Mouse (Mus musculus): ENCODE results near the gene Terb2. TPM values are rescaled to one million over a fixed set of nuclear protein-coding genes. Genes with fewer than 3 reads are reported as not detected.

Gene Terb2
- polyA plus RNA-seq, 1 experiment from 2014 or later, result not detected

DNA sequence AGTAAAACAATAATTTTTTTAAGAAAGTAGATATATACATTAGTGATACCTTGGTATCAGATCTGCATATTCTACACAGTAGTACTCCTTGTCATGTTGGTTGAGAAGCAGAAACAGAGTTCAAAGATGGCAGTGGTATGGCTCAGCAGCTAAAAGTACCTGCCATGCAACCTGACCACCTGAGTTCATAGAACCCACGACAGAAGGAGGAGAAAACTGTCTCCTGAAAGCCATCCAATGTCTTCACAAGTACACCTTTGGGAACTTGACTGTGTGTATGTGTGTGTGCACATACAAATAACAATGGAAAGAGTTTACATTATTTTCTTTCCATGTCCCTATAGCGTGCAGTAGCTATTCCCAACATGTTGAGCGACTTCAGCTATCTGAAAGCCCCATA, 36.4 kb upstream of the Terb2 start:
- Histone ChIP-seq H3K27me3 (no peaks in the 10 kb centered on the region), H3K4me3 (replicated peaks) (0 out of 2 replicates have a peak overlapping the region, but pooled peaks have one; percentile 72), H3K9ac (no peak overlapping the region), H3K4me1 (replicated peaks) (peaks cover 61% of the 10 kb centered on the region), H3K9me3 (replicated peaks) (no peaks in the 10 kb centered on the region), H3K4me2 (peak overlapping the region; percentile 94), H3K27ac (replicated peaks) (no peak overlapping the region), H3K36me3 (replicated peaks) (peaks cover 23% of the 10 kb centered on the region)
- whole genome bisulfite sequencing (ENCODE audit: insufficient replicate concordance), result 70% methylated on average over 3 of the region's 3 CpGs
- ATAC-seq (ENCODE audit: insufficient read depth), result no peak

- Histone ChIP-seq H3K4me1 (replicated peaks) (peaks cover 68% of the 10 kb centered on the region), H3K9me3 (replicated peaks) (no peaks in the 10 kb centered on the region), H3K27ac (replicated peaks) (no peak overlapping the region), H3K27me3 (no peaks in the 10 kb centered on the region), H3K4me3 (replicated peaks) (no peak overlapping the region), H3K4me2 (no peak overlapping the region), H3K36me3 (replicated peaks) (peaks cover 23% of the 10 kb centered on the region), H3K9ac (no peak overlapping the region)
- no peak for ATAC-seq (ENCODE audit: insufficient read depth)
- 61% methylated on average over 1 of the region's 1 CpGs for WGBS (ENCODE audit: insufficient replicate concordance)
Measured at GRCm38 (mm10) chr2:122151221-122151620, 34.9 kb upstream of the Terb2 start.

DNA sequence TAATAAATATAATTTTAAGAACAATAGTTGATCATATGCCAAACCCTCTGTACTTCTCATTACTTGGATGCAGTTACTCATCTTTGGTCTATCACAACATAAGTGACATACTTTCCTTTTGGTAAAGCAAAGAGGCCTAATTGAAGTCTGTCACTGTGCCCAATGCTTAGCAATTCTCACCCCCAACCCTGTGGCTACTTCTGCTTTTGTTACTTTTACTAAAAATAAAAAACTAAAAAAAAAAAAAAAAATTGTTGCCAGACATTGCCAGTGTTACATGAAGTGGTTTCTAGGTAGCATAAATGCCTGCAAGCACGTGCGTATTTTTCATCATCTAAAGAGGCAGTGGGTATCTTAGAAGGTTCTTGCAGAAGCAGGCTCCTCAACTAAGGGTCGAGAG, 33.2 kb upstream of the Terb2 start:
- H3K36me3 ChIP-seq (replicated peaks), result peaks cover 23% of the 10 kb centered on the region
- H3K9me3 ChIP-seq (replicated peaks), result no peaks in the 10 kb centered on the region
- no peak for ATAC-seq (ENCODE audit: insufficient read depth)
- peaks cover 62% of the 10 kb centered on the region for H3K4me1 ChIP-seq (replicated peaks)
- H3K9ac ChIP-seq, result no peak overlapping the region
- 63% methylated on average over 3 of the region's 3 CpGs for WGBS (ENCODE audit: insufficient replicate concordance)
- no peak overlapping the region for H3K4me2 ChIP-seq
- no peaks in the 10 kb centered on the region for H3K27me3 ChIP-seq
- H3K4me3 ChIP-seq (replicated peaks), result no peak overlapping the region
- peak overlapping the region; percentile 39; the same call in 1 of the 2 replicates for H3K27ac ChIP-seq (replicated peaks)

GRCm38 (mm10) chr2:122153681-122154365, 32.2 kb upstream of the Terb2 start:
- Histone ChIP-seq H3K27ac (replicated peaks) (0 out of 2 replicates have a peak overlapping the region, but pooled peaks have one; percentile 22), H3K9ac (no peak overlapping the region), H3K4me1 (replicated peaks) (peaks cover 52% of the 10 kb centered on the region), H3K36me3 (replicated peaks) (peaks cover 23% of the 10 kb centered on the region), H3K4me3 (replicated peaks) (no peak overlapping the region), H3K9me3 (replicated peaks) (no peaks in the 10 kb centered on the region), H3K27me3 (no peaks in the 10 kb centered on the region), H3K4me2 (no peak overlapping the region)
- ATAC-seq (ENCODE audit: insufficient read depth), result no peak
- 37% methylated on average over 7 of the region's 7 CpGs for WGBS (ENCODE audit: insufficient replicate concordance)

- Histone ChIP-seq H3K36me3 (replicated peaks) (peaks cover 23% of the 10 kb centered on the region), H3K9me3 (replicated peaks) (no peaks in the 10 kb centered on the region), H3K27me3 (no peaks in the 10 kb centered on the region), H3K27ac (replicated peaks) (no peak overlapping the region), H3K4me1 (replicated peaks) (peaks cover 49% of the 10 kb centered on the region), H3K4me2 (no peak overlapping the region), H3K9ac (no peak overlapping the region), H3K4me3 (replicated peaks) (no peak overlapping the region)
- ATAC-seq (ENCODE audit: insufficient read depth), result no peak
- WGBS (ENCODE audit: insufficient replicate concordance), result 77% methylated on average over 2 of the region's 2 CpGs
Measured at GRCm38 (mm10) chr2:122154479-122154878, 31.6 kb upstream of the Terb2 start.

- WGBS (ENCODE audit: insufficient replicate concordance), result 60% methylated on average over 2 of the region's 2 CpGs
- H3K9ac ChIP-seq, result no peak overlapping the region
- ATAC-seq (ENCODE audit: insufficient read depth), result no peak
- H3K27ac ChIP-seq (replicated peaks), result peak overlapping the region; percentile 20; the same call in 1 of the 2 replicates
- H3K4me3 ChIP-seq (replicated peaks), result no peak overlapping the region
- H3K4me1 ChIP-seq (replicated peaks), result peaks cover 46% of the 10 kb centered on the region
- no peak overlapping the region for H3K4me2 ChIP-seq
- no peaks in the 10 kb centered on the region for H3K9me3 ChIP-seq (replicated peaks)
- no peaks in the 10 kb centered on the region for H3K27me3 ChIP-seq
- peaks cover 23% of the 10 kb centered on the region for H3K36me3 ChIP-seq (replicated peaks)
Measured at GRCm38 (mm10) chr2:122155292-122155691, 30.8 kb upstream of the Terb2 start.

GRCm38 (mm10) chr2:122156051-122156700, 29.9 kb upstream of the Terb2 start:
- H3K27ac ChIP-seq (replicated peaks), result peak overlapping the region; percentile 61
- 43% methylated on average over 4 of the region's 4 CpGs for WGBS (ENCODE audit: insufficient replicate concordance)
- H3K36me3 ChIP-seq (replicated peaks), result peaks cover 17% of the 10 kb centered on the region
- H3K27me3 ChIP-seq, result no peaks in the 10 kb centered on the region
- H3K4me3 ChIP-seq (replicated peaks), result no peak overlapping the region
- H3K9ac ChIP-seq, result no peak overlapping the region
- H3K4me2 ChIP-seq, result peak overlapping the region; percentile 6
- ATAC-seq (ENCODE audit: insufficient read depth), result peak; percentile 62
- H3K9me3 ChIP-seq (replicated peaks), result no peaks in the 10 kb centered on the region
- H3K4me1 ChIP-seq (replicated peaks), result peaks cover 37% of the 10 kb centered on the region

- H3K27ac ChIP-seq (replicated peaks), result no peak overlapping the region
Measured at GRCm38 (mm10) chr2:122157561-122157960, 28.5 kb upstream of the Terb2 start.

GRCm38 (mm10) chr2:122158362-122158802, 27.7 kb upstream of the Terb2 start:
- no peak overlapping the region for H3K4me3 ChIP-seq (replicated peaks)
- H3K9ac ChIP-seq, result no peak overlapping the region
- H3K27ac ChIP-seq (replicated peaks), result no peak overlapping the region; the same call in 1 of the 2 replicates
- H3K4me1 ChIP-seq (replicated peaks), result peaks cover 27% of the 10 kb centered on the region
- 51% methylated on average over 6 of the region's 6 CpGs for WGBS (ENCODE audit: insufficient replicate concordance)
- no peak for ATAC-seq (ENCODE audit: insufficient read depth)
- H3K4me2 ChIP-seq, result no peak overlapping the region
- H3K36me3 ChIP-seq (replicated peaks), result peaks cover 7% of the 10 kb centered on the region
- no peaks in the 10 kb centered on the region for H3K27me3 ChIP-seq
- H3K9me3 ChIP-seq (replicated peaks), result no peaks in the 10 kb centered on the region

More at GRCm38 (mm10) chr2:122157561-122157960, 28.5 kb upstream of the Terb2 start:
- no peak overlapping the region for H3K9ac ChIP-seq
- H3K27me3 ChIP-seq, result no peaks in the 10 kb centered on the region
- no peak for ATAC-seq (ENCODE audit: insufficient read depth)
- no peak overlapping the region for H3K4me2 ChIP-seq
- no peak overlapping the region for H3K4me3 ChIP-seq (replicated peaks)
- H3K4me1 ChIP-seq (replicated peaks), result peaks cover 27% of the 10 kb centered on the region
- H3K9me3 ChIP-seq (replicated peaks), result no peaks in the 10 kb centered on the region
- H3K36me3 ChIP-seq (replicated peaks), result peaks cover 7% of the 10 kb centered on the region

GRCm38 (mm10) chr2:122159667-122160066, 26.4 kb upstream of the Terb2 start:
- no peak for ATAC-seq (ENCODE audit: insufficient read depth)
- no peaks in the 10 kb centered on the region for H3K27me3 ChIP-seq
- no peak overlapping the region for H3K9ac ChIP-seq
- H3K4me2 ChIP-seq, result no peak overlapping the region
- H3K4me3 ChIP-seq (replicated peaks), result no peak overlapping the region
- H3K36me3 ChIP-seq (replicated peaks), result no peaks in the 10 kb centered on the region
- no peaks in the 10 kb centered on the region for H3K9me3 ChIP-seq (replicated peaks)
- H3K27ac ChIP-seq (replicated peaks), result no peak overlapping the region
- WGBS (ENCODE audit: insufficient replicate concordance), result 66% methylated on average over 6 of the region's 6 CpGs
- H3K4me1 ChIP-seq (replicated peaks), result peaks cover 23% of the 10 kb centered on the region

DNA sequence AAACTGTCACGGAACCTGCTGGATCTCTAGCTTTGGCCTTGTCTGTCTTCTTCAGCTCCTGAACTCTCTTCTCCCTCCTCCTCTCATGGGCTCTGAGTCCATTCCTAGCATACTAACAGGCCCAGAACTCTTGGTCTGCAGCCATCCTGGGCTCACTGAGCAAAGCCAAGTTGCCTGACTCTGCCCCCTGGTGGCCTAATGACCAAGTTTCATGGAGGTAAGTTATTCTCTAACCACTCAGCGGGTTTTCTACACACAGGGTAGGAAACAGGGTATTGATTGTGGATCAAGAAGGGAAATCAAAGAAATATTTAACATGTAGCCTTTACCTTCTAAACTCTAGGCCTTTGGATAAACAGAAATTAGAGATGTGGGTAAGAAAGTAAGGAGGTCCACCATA, 25.4 kb upstream of the Terb2 start, which contains the start of gene Trim69:
Gene Trim69, plus strand, starts transcription at position 21 of the 400 bp plus-strand sequence.
- Histone ChIP-seq H3K36me3 (replicated peaks) (no peaks in the 10 kb centered on the region), H3K9me3 (replicated peaks) (no peaks in the 10 kb centered on the region), H3K9ac (no peak within 1 kb of the TSS), H3K27ac (replicated peaks) (no peak within 1 kb of the TSS), H3K4me3 (replicated peaks) (no peak within 1 kb of the TSS), H3K4me2 (no peak within 1 kb of the TSS), H3K4me1 (replicated peaks) (peaks cover 14% of the 10 kb centered on the region), H3K27me3 (no peaks in the 10 kb centered on the region)
- 45% methylated on average over 2 of the region's 2 CpGs for WGBS (ENCODE audit: insufficient replicate concordance)
- no peak for ATAC-seq (ENCODE audit: insufficient read depth)

Measured in liver, embryonic 15.5 days (tissue).